Mouse (Mus musculus): ENCODE results near the gene Tmem37. TPM values are rescaled to one million over a fixed set of nuclear protein-coding genes. Genes with fewer than 3 reads are reported as not detected.

Tmem37 gene
- polyA plus RNA-seq (2012; rRNA removed): 26.9 and 33.3 TPM in 2 replicates

GRCm38 (mm10) chr1:120073519-120074306, at the start of gene Tmem37:
Tmem37 (minus strand) TSS chr1:120074074.

GRCm38 (mm10) chr1:120120969-120121811, 47.3 kb upstream of the Tmem37 start, which contains the start of the genes Dbi and 3110009E18Rik:
Dbi (minus strand) TSS chr1:120121078.
3110009E18Rik (plus strand) TSS chr1:120121187.

Other genes with a start within 250 kb of the Tmem37 start
- gene Ptpn4, start 236.5 kb downstream of the Tmem37 start, polyA plus RNA-seq (2012; rRNA removed): 1.3 and 1.4 TPM in 2 replicates
- gene Tmem177, start 160.9 kb downstream of the Tmem37 start, polyA plus RNA-seq (2012; rRNA removed): 2.8 and 3.0 TPM in 2 replicates
- gene Cfap221, start 76.8 kb downstream of the Tmem37 start, polyA plus RNA-seq (2012; rRNA removed): 0.02 and 0.03 TPM in 2 replicates
- 0.01 TPM in 1 of 2 replicates, not detected in the other for gene Sctr, start 67.2 kb downstream of the Tmem37 start, polyA plus RNA-seq (2012; rRNA removed)
- 343 and 376 TPM in 2 replicates for gene Dbi, start 47.0 kb upstream of the Tmem37 start, polyA plus RNA-seq (2012; rRNA removed)
- gene 3110009E18Rik, start 47.1 kb upstream of the Tmem37 start, polyA plus RNA-seq (2012; rRNA removed): 3.4 and 4.3 TPM in 2 replicates
- gene Steap3, start 198.6 kb upstream of the Tmem37 start, polyA plus RNA-seq (2012; rRNA removed): 34.2 and 37.5 TPM in 2 replicates

Measured in liver, embryonic 14 days (tissue).